Mouse (Mus musculus) gastrocnemius, adult 8-10 months (tissue): ENCODE results near the gene Zscan25. TPM values are rescaled to one million over a fixed set of nuclear protein-coding genes. Genes with fewer than 3 reads are reported as not detected.
A peak's percentile ranks its signal among the peaks of the same experiment; 100 is the strongest.
"Not testable (repeated sequence)": the region's sequence is repeated elsewhere in the genome, so short reads cannot be mapped to it uniquely, and the experiment has no call there.

Experiments
- DNase-seq, 2 experiments: peaks; one replicate each; pipeline ENCODE4 v3.0.0; 2022; ENCODE audit warnings: low spot score in 2 of 2
- total RNA-seq, 4 experiments: library from RNA; stranded (reverse); gene quantifications; 2 replicates each; pipeline ENCODE4 v1.2.4; 2022

The Zscan25 gene
- total RNA-seq, result 1 to 10 TPM; 8.4 to 9.8 (median 8.9) TPM

- DNase-seq, result peak; percentile 82 to 89
Measured at GRCm38 (mm10) chr5:145280371-145281143, at the start of gene Zscan25. Zscan25 (plus strand) TSS chr5:145280500.

DNA sequence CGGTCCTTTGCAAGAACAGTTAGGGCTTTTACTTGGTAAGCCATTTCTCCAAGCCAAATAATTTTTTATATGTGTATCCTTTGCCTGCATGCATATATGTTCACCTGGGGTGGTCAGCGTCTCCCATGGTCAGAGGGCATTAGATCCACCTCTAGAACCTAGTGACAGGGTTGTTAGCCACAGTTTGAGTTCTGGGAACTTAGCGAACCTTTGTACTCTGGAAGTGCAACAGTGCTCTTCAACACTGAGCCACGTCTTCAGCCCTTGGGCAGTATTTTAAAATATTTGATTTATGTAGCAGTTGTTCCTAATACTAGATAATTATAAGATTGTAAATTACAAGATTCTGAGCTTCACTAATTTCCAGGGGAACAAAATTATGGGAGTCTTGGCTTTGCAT is 49.7 kb upstream of the Zscan25 start:
- DNase-seq, result no peak

DNA sequence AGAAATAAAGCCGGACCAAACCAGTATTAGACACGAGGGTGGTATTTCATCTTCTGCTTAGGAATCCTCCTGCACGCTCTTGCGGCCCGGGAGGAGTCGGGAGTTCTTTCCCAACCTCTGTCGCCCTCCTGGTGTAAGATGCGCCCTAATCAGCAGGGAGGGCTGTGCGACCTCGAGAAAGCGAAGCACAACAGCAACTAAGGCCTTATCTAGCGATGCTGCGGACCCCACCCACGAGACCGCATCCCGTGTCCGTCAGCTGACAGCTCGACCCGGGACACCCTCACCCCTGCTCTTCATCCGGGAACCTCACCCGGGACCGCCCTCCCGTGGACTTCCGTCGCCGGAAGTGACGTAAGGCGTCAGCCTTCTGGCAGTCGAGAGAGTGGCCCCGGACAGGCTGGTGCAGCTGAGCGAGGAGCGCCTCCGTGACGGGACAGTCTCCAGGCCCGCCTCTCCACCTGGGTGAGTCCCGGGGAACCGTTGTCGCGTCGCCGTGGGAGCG is 48.9 kb upstream of the Zscan25 start, which contains the start of gene Zfp655:
Gene Zfp655 (plus strand): TSS at position 349 of the 505 bp plus-strand sequence.
- peak; percentile 93 to 95 for DNase-seq

DNA sequence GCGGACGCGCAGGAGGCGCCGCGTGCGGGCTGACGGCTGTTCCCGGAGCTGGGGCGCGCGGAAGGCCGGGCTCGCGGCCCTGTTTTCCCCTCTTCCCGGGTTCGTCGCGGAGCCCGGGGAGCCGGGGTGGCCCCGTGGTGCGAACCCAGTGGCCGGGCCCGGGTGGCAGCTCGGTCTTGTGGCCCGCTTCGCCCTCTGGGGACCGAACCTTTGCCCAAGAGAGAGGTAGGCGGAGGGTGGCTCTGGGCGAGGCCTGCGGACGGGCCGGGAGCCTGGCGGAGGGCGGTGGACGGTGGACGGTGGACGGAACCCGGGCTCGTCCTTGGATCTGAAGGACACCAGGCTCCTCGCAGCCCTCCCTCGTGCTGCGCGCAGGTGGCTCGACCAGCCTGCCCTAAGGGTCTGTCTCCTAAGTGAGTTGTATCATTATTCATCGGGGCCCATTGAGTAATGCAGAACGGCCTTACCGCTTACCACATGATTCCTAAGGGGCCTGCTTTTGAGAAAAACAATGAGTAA is 48.3 kb upstream of the Zscan25 start:
- DNase-seq, result no peak

DNA sequence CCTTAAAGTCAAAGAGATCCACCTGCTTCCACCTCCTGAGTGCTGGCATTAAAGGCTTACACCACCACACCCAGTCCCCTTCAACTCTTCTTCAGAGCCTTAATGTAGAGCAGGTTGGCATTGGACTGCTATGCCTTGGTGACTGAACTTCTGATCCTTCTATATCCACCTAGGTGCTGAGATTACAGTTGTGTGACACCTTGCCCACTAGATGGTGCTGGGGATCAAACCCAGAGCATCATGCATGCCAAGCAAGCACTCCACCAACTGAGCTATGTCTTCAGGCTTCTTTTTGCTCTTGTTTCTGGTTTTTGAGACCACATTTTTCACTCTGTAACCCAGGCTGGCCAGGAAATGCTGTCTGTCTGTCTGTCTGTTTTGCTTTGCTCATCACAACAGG is 45.7 kb upstream of the Zscan25 start:
- no peak for DNase-seq

DNA sequence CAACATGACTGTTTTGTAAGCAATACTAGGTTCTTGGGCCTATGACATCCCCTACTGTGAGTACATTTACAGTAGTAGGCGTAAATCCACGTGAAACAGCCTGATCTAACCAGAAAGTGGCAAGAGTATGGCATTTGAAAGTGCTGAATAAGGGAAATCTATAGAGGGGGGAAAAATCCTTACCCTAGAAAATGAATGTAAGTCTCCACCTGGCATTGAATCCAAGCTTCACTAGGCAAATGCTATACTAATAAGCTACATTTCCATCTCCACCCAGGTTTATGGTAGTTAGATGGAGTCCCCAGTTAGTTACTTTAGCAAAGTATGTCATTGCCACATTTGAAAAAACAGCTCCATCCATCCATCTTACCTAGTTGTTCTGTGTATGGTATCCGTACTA is 30.8 kb upstream of the Zscan25 start:
- DNase-seq, result no peak

- DNase-seq, result not testable (repeated sequence)
Measured at GRCm38 (mm10) chr5:145273568-145273967, 6.7 kb upstream of the Zscan25 start.

DNA sequence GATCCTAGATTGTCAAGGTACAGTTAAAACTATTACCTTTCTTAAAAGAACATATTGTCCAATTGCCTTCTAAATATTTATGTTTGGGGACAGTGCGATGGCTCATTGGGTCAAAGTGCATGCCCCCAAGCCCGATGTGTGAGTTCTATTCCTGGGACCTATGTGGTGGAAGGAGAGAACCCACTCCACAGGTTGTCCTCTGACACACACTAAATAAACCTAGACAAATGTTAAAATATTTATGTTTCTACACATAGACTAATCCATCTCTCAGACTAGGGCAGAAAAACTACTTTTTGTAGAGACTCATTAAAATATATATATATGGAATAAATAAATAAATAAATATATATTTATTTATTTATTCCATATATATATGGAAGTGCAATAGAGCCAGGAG is 352 bp upstream of the Zscan25 start:
- no peak for DNase-seq

- no peak for DNase-seq
Measured at GRCm38 (mm10) chr5:145288382-145288781, 8.1 kb downstream of the Zscan25 start.

- DNase-seq, result no peak
Measured at GRCm38 (mm10) chr5:145290697-145291096, 10.4 kb downstream of the Zscan25 start.

- DNase-seq, result no peak
Measured at GRCm38 (mm10) chr5:145292398-145292797, 12.1 kb downstream of the Zscan25 start.

GRCm38 (mm10) chr5:145300469-145300868 is 20.2 kb downstream of the Zscan25 start:
- no peak for DNase-seq

GRCm38 (mm10) chr5:145301796-145302195 is 21.5 kb downstream of the Zscan25 start:
- DNase-seq, result not testable (repeated sequence)

DNA sequence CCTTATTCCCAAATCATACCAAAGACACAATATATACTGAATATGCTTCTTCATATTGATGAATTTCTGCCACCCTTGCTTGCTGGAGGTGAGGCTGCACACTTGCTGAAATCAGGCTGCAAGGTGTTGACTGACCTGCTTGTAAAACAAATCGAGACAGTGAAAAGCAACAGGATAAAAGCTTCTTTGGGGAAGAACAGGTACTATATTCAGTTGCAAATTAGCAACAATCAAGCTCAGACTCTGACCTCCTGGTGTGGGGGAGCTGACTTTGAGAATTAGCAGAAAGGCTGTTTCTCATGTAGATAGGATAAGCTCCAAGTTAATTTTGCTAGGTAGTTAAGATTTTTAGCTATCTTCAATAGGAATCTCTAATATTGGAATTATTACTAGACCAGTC is 22.1 kb downstream of the Zscan25 start:
- DNase-seq, result no peak

- DNase-seq, result not testable (repeated sequence)
Measured at GRCm38 (mm10) chr5:145306953-145307352, 26.7 kb downstream of the Zscan25 start.

- DNase-seq, result not testable (repeated sequence)
Measured at GRCm38 (mm10) chr5:145307811-145308210, 27.5 kb downstream of the Zscan25 start.

DNA sequence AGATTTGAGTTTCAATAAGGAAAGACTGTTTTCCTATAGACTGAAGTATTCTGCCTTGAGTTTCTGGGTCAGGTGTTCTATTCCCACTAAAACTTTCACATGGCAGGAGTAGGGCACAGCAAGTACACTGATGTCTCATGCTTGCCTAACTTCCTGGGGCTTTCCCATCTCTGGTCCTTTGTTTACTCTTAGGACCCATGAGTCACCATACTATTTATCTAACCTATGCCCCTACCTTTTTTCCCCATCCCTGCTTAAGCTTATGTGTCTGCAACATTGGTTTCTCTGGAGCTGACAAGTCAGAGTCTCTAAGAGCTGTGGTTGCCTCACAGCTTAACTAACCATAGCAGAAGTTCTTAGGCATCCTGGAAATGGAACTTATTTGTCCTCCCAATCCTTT is 33.5 kb downstream of the Zscan25 start:
- no peak for DNase-seq

DNA sequence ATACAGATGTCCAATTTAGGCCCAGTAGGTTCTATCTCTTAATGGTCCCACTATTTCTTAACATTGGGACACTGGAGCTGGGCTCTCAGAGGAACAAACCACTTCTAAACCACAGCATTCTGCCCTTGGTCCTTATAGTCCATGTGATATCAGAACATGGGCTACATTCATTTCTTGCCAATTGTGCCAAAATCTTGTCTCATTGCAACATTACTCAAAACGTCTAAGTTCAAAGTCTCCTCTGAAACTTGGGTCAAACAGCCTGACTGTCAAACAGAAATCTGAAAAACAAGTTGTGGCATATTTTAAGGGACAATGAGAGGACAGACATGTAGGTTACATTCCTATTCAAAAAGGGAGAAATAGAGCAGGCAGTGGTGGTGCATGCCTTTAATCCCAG is 36.8 kb downstream of the Zscan25 start:
- no peak for DNase-seq

DNA sequence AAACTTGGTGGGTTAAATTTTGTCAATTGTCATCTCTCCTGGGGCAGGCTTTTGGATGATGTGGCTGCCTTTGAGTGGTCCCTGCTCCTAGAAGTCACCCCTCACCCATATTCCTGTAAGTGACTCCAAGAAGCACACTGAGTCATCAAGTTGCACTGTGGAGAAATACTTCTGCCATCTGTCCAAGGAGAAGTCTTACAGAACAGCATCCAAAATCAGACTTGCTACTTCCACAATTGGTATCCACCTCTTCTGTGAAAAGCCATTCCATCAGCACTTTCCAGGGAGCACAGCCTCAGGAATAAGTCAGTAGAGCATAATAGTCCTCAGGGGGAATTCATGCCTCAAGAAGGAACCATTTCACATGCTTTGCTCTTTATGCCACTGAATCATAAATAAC is 58.5 kb downstream of the Zscan25 start:
- not testable (repeated sequence) for DNase-seq
